Mouse (Mus musculus): ENCODE measurements around the gene Gm20661. TPM values are rescaled to one million over a fixed set of nuclear protein-coding genes. Genes with fewer than 3 reads are reported as not detected.

Gm20661 gene
- polyA plus RNA-seq, 1 experiment from 2014 or later = 1.8 TPM

GRCm38 (mm10) chr9:107993013-107993412 is 10.2 kb downstream of the Gm20661 start:
- ATAC-seq (no peak), DNase-seq (ENCODE audit: low spot score) (no peak)
- WGBS = 83% methylated on average over 11 of the region's 11 CpGs
- Histone ChIP-seq H3K4me1 (ENCODE audit: insufficient read depth, low read depth, low read length) (no peaks in the 10 kb centered on the region), H3K27ac (ENCODE audit: low read length) (no peak overlapping the region), H3K9me3 (ENCODE audit: low read length) (no peaks in the 10 kb centered on the region), H3K9ac (replicated peaks; ENCODE audit: low read depth) (no peak overlapping the region), H3K27me3 (replicated peaks; ENCODE audit: insufficient read depth, low read length) (no peaks in the 10 kb centered on the region), H3K4me2 (replicated peaks; ENCODE audit: low read depth, low read length) (no peak overlapping the region), H3K36me3 (ENCODE audit: insufficient read depth, low read length) (no peaks in the 10 kb centered on the region), H3K4me3 (ENCODE audit: low read depth, low read length) (no peak overlapping the region)
- TF ChIP-seq EP300 (IDR thresholded peaks at IDR 0.05) = no peak
- no peak for TF ChIP-seq CTCF (IDR thresholded peaks at IDR 0.05)

- no peak for TF ChIP-seq CTCF (IDR thresholded peaks at IDR 0.05)
- no peak for TF ChIP-seq EP300 (IDR thresholded peaks at IDR 0.05)
- H3K36me3 ChIP-seq (ENCODE audit: insufficient read depth, low read length) = no peaks in the 10 kb centered on the region
- H3K27me3 ChIP-seq (replicated peaks; ENCODE audit: insufficient read depth, low read length) = no peaks in the 10 kb centered on the region
- H3K9me3 ChIP-seq (ENCODE audit: low read length) = no peaks in the 10 kb centered on the region
- no peaks in the 10 kb centered on the region for H3K4me1 ChIP-seq (ENCODE audit: insufficient read depth, low read depth, low read length)
- H3K4me3 ChIP-seq (ENCODE audit: low read depth, low read length) = no peak overlapping the region
- WGBS = 33% methylated on average over 2 of the region's 2 CpGs
- H3K27ac ChIP-seq (ENCODE audit: low read length) = no peak overlapping the region
- H3K9ac ChIP-seq (replicated peaks; ENCODE audit: low read depth) = no peak overlapping the region
- ATAC-seq (no peak), DNase-seq (ENCODE audit: low spot score) (no peak)
- no peak overlapping the region for H3K4me2 ChIP-seq (replicated peaks; ENCODE audit: low read depth, low read length)
These were observed 11.6 kb downstream of the Gm20661 start for GRCm38 (mm10) chr9:107994464-107994863.

- no peaks in the 10 kb centered on the region for H3K36me3 ChIP-seq (ENCODE audit: insufficient read depth, low read length)
- H3K4me3 ChIP-seq (ENCODE audit: low read depth, low read length) = no peak overlapping the region
- H3K27me3 ChIP-seq (replicated peaks; ENCODE audit: insufficient read depth, low read length) = no peaks in the 10 kb centered on the region
- TF ChIP-seq EP300 (IDR thresholded peaks at IDR 0.05) (no peak), CTCF (IDR thresholded peaks at IDR 0.05) (no peak)
- 92% methylated on average over 21 of the region's 21 CpGs for WGBS
- ATAC-seq (no peak), DNase-seq (ENCODE audit: low spot score) (no peak)
- H3K27ac ChIP-seq (ENCODE audit: low read length) = no peak overlapping the region
- no peaks in the 10 kb centered on the region for H3K9me3 ChIP-seq (ENCODE audit: low read length)
- H3K4me1 ChIP-seq (ENCODE audit: insufficient read depth, low read depth, low read length) = no peaks in the 10 kb centered on the region
- H3K4me2 ChIP-seq (replicated peaks; ENCODE audit: low read depth, low read length) = no peak overlapping the region
- no peak overlapping the region for H3K9ac ChIP-seq (replicated peaks; ENCODE audit: low read depth)
These were observed 12.7 kb downstream of the Gm20661 start for GRCm38 (mm10) chr9:107995513-107995912.

- TF ChIP-seq CTCF (IDR thresholded peaks at IDR 0.05) (no peak), EP300 (IDR thresholded peaks at IDR 0.05) (no peak)
- WGBS = 87% methylated on average over 5 of the region's 5 CpGs
These were observed 13.2 kb downstream of the Gm20661 start, which contains the start of gene Gm20662 for GRCm38 (mm10) chr9:107996049-107996448. Gene Gm20662, plus strand, starts transcription at chr9:107996349.

GRCm38 (mm10) chr9:108001922-108002770 is 19.3 kb downstream of the Gm20661 start, which contains the start of gene Ip6k1:
Gene Ip6k1, plus strand, starts transcription at chr9:108002501.
- Histone ChIP-seq H3K36me3 (ENCODE audit: insufficient read depth, low read length) (no peaks in the 10 kb centered on the region), H3K4me3 (ENCODE audit: low read depth, low read length) (peak within 1 kb of the TSS; percentile 91), H3K27me3 (replicated peaks; ENCODE audit: insufficient read depth, low read length) (no peaks in the 10 kb centered on the region), H3K9ac (replicated peaks; ENCODE audit: low read depth) (peak within 1 kb of the TSS; percentile 100), H3K4me1 (ENCODE audit: insufficient read depth, low read depth, low read length) (peaks cover 9% of the 10 kb centered on the region), H3K9me3 (ENCODE audit: low read length) (no peaks in the 10 kb centered on the region), H3K27ac (ENCODE audit: low read length) (peak within 1 kb of the TSS; percentile 97), H3K4me2 (replicated peaks; ENCODE audit: low read depth, low read length) (peak within 1 kb of the TSS; percentile 75)
- no peak for TF ChIP-seq CTCF (IDR thresholded peaks at IDR 0.05)
- no peak for TF ChIP-seq EP300 (IDR thresholded peaks at IDR 0.05)
- ATAC-seq (peak; percentile 99), DNase-seq (ENCODE audit: low spot score) (peak; percentile 100)
- whole genome bisulfite sequencing = under 1% methylated on average over 48 of the region's 51 CpGs

More at GRCm38 (mm10) chr9:107996049-107996448, 13.2 kb downstream of the Gm20661 start, which contains the start of gene Gm20662:
- ATAC-seq (no peak), DNase-seq (ENCODE audit: low spot score) (no peak)
- Histone ChIP-seq H3K4me3 (ENCODE audit: low read depth, low read length) (no peak within 1 kb of the TSS), H3K27ac (ENCODE audit: low read length) (no peak within 1 kb of the TSS), H3K9ac (replicated peaks; ENCODE audit: low read depth) (no peak within 1 kb of the TSS), H3K36me3 (ENCODE audit: insufficient read depth, low read length) (no peaks in the 10 kb centered on the region), H3K4me1 (ENCODE audit: insufficient read depth, low read depth, low read length) (no peaks in the 10 kb centered on the region), H3K9me3 (ENCODE audit: low read length) (no peaks in the 10 kb centered on the region), H3K4me2 (replicated peaks; ENCODE audit: low read depth, low read length) (no peak within 1 kb of the TSS), H3K27me3 (replicated peaks; ENCODE audit: insufficient read depth, low read length) (no peaks in the 10 kb centered on the region)

GRCm38 (mm10) chr9:108002778-108003530 is 20.1 kb downstream of the Gm20661 start:
- peak overlapping the region; percentile 91 for H3K4me3 ChIP-seq (ENCODE audit: low read depth, low read length)
- H3K27ac ChIP-seq (ENCODE audit: low read length) = peak overlapping the region; percentile 97
- DNase-seq (ENCODE audit: low spot score) (peak; percentile 52), ATAC-seq (peak; percentile 32)
- no peaks in the 10 kb centered on the region for H3K9me3 ChIP-seq (ENCODE audit: low read length)
- peak overlapping the region; percentile 100 for H3K9ac ChIP-seq (replicated peaks; ENCODE audit: low read depth)
- no peaks in the 10 kb centered on the region for H3K36me3 ChIP-seq (ENCODE audit: insufficient read depth, low read length)
- H3K4me1 ChIP-seq (ENCODE audit: insufficient read depth, low read depth, low read length) = peaks cover 9% of the 10 kb centered on the region
- under 1% methylated on average over 47 of the region's 50 CpGs for WGBS
- H3K27me3 ChIP-seq (replicated peaks; ENCODE audit: insufficient read depth, low read length) = no peaks in the 10 kb centered on the region
- peak overlapping the region; percentile 75 for H3K4me2 ChIP-seq (replicated peaks; ENCODE audit: low read depth, low read length)
- TF ChIP-seq EP300 (IDR thresholded peaks at IDR 0.05) (no peak), CTCF (IDR thresholded peaks at IDR 0.05) (no peak)
